Mouse (Mus musculus) stomach, postnatal 0 days (tissue): ENCODE measurements around the gene 4930455H04Rik. TPM values are rescaled to one million over a fixed set of nuclear protein-coding genes. Genes with fewer than 3 reads are reported as not detected.

Experiments
- ATAC-seq: fragments of 200-750 bp; cut with Nextera tagmentation; 2 replicates; pipeline ENCODE4 v1.8.0; 2017; ENCODE audit not compliant: low FRiP score, low TSS enrichment
- DNase-seq: peaks from one replicate; pipeline ENCODE4 v3.0.0-alpha.2; 2016; ENCODE audit warnings: low spot score
- H3K27ac ChIP-seq: fragments of 300-500 bp; sonication (generic); replicated peaks from 2 replicates; pipeline ENCODE4 v1.5.1; 2014; ENCODE audit warnings: mild to moderate bottlenecking, control low read depth
- H3K27me3 ChIP-seq: fragments of 300-500 bp; sonication (generic); 2 replicates; pipeline ENCODE4 v1.6.1; 2014; ENCODE audit warnings: low read length; ENCODE audit not compliant: control insufficient read depth, insufficient read depth
- H3K36me3 ChIP-seq: fragments of 300-500 bp; sonication (generic); 2 replicates; pipeline ENCODE4 v1.6.1; 2014; ENCODE audit warnings: low read length, mixed read lengths; ENCODE audit not compliant: control insufficient read depth, insufficient read depth
- H3K4me1 ChIP-seq: fragments of 300-500 bp; sonication (generic); replicated peaks from 2 replicates; pipeline ENCODE4 v1.6.1; 2014; ENCODE audit warnings: antibody characterized with exemption; ENCODE audit not compliant: control insufficient read depth, insufficient read depth
- H3K4me2 ChIP-seq: fragments of 300-500 bp; sonication (generic); replicated peaks from 2 replicates; pipeline ENCODE4 v1.6.1; 2014; ENCODE audit warnings: low read depth, mild to moderate bottlenecking, control low read depth, moderate library complexity
- H3K4me3 ChIP-seq: fragments of 300-500 bp; sonication (generic); 2 replicates; pipeline ENCODE4 v1.5.1; 2014; ENCODE audit warnings: low read depth, low read length, control low read depth
- H3K9ac ChIP-seq: fragments of 300-500 bp; sonication (generic); 2 replicates; pipeline ENCODE4 v1.6.1; 2014; ENCODE audit warnings: mild to moderate bottlenecking, low read length, control low read depth, mixed read lengths
- H3K9me3 ChIP-seq: fragments of 300-500 bp; sonication (generic); 2 replicates; pipeline ENCODE4 v1.6.1; 2016; ENCODE audit warnings: low read length; ENCODE audit not compliant: control insufficient read depth
- CTCF ChIP-seq: IDR thresholded peaks from 2 replicates; pipeline ENCODE4 v1.5.1; 2016; ENCODE audit warnings: antibody characterized with exemption, low read depth, mild to moderate bottlenecking, moderate library complexity
- EP300 ChIP-seq: optimal IDR thresholded peaks from 2 replicates; pipeline ENCODE3; 2016; ENCODE audit warnings: antibody characterized with exemption
- WGBS: fragments of 180-500 bp; shearing (Covaris S2); extraction: QIAGEN DNeasy Blood & Tissue Kit; methylation state at CpG from one replicate; pipeline ENCODE4 v1.1.7; 2014; 5-methylcytosine and 5-hydroxymethylcytosine counted together
- polyA plus RNA-seq: library from polyadenylated mRNA; unstranded; fragments of >200 nt; fragmentation: Nextera tagmentation; extraction: Ambion mirVana; gene quantifications from 2 replicates; pipeline ENCODE4 v1.2.1, GENCODE M21; 2015

4930455H04Rik gene
- polyA plus RNA-seq, 1 experiment from 2014 or later: 0.07 TPM

DNA sequence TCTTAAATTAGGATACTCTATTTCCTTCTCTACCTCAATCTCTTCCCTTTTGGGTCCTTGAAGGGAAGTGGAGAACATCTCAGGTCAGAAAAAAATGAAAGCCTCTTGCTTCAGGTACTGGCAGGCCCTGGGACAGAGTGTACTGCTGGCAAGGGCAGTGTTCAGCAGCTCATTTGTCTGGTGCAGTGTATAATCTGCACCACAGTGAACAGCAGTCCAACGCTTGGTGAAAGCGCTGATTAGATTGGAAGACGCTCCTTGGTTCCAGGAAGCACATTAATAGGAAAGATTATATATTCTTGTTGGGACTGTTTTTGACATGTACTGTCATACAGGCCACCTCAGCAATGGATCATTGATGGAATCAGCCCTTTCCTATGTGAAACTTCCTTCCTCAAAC lies 16.6 kb upstream of the 4930455H04Rik start:
- no peaks in the 10 kb centered on the region for H3K27me3 ChIP-seq
- no peaks in the 10 kb centered on the region for H3K36me3 ChIP-seq
- H3K4me2 ChIP-seq: no peak overlapping the region
- no peak overlapping the region for H3K9ac ChIP-seq
- H3K27ac ChIP-seq: 0 out of 2 replicates have a peak overlapping the region, but pooled peaks have one; percentile 8
- H3K4me1 ChIP-seq: no peaks in the 10 kb centered on the region
- TF ChIP-seq EP300: no peak
- no peak for TF ChIP-seq CTCF
- H3K9me3 ChIP-seq: no peaks in the 10 kb centered on the region
- 73% methylated on average over 3 of the region's 3 CpGs for WGBS
- ATAC-seq: no peak
- no peak for DNase-seq
- H3K4me3 ChIP-seq: no peak overlapping the region

DNA sequence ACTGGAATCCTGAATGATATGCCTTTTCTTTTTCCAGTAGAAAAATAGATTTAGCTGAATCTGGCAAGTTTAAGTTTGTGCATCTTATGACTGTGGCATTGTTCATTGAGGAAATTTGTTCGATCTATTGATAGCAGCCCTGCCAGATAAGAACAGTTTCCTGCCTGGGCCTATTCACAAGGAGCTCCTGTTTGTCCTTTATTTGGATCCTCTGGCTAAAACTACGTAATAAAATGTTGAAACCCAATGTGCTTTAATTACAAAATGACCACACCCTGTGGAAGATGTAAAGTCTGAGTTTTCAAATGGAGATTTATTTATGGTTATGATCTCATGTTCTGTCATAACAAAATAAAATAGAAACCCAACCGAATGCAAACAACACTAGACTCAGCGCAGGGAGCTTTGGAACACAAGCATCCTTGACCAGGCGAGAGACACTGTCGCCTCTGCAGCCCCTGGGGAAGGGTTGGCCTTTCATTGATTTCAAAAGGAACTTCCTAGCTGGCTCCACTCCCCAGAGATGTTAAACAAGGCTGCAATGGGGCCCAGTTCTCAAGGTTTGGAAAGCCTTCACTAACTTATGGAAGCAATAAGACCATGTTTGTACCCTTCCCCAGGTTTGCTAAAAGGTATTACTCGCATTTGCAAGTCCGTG lies 15.7 kb upstream of the 4930455H04Rik start:
- Histone ChIP-seq H3K27ac (no peak overlapping the region), H3K27me3 (no peaks in the 10 kb centered on the region), H3K4me2 (no peak overlapping the region), H3K9ac (no peak overlapping the region), H3K4me1 (no peaks in the 10 kb centered on the region), H3K4me3 (no peak overlapping the region), H3K36me3 (no peaks in the 10 kb centered on the region), H3K9me3 (no peaks in the 10 kb centered on the region)
- ATAC-seq (no peak; the same call in 1 of the 2 replicates), DNase-seq (no peak)
- WGBS: 58% methylated on average over 8 of the region's 8 CpGs
- TF ChIP-seq CTCF (no peak), EP300 (no peak)

DNA sequence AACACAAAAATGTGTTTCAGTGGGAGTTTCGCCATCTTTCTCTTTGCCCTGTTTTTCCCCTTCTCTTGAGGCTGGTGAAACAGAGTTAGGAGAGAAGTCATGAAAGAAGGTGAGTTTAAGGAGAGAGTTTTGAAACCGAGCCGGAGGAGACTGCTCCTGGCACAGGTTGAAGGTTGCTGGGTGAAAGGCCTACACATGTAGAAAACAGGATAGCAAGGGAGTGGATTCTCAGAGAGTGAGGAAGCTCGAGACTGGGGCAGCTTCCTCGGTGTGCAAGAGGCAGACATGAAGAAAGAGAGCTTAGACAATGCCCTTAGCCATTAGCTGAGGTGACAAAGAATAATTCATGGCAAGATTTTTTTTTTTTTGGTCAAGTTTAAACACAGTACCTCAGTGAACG lies 14.7 kb upstream of the 4930455H04Rik start:
- no peaks in the 10 kb centered on the region for H3K4me1 ChIP-seq

DNA sequence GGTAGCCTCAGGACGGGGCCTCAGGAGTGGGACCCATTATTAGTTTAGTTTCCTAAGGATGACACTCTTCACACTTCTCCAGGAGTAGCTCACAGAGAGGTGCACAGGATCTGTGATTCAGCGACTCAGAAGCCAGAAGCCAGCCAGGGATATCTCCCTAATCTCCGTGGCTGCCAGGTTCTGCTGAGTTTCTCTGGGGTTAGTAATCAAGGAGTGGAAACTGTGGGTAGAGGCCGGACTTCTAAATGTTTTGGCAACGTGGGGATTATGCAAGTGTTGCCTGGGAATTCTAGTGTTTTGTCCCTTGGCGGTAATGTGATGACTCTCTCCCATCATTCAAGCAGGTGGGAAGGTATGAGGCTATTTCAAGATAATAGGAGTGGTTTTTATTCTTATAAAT lies 13.0 kb upstream of the 4930455H04Rik start:
- no peaks in the 10 kb centered on the region for H3K9me3 ChIP-seq
- H3K27ac ChIP-seq: no peak overlapping the region
- TF ChIP-seq CTCF (no peak), EP300 (no peak)
- H3K9ac ChIP-seq: no peak overlapping the region
- no peak overlapping the region for H3K4me2 ChIP-seq
- H3K27me3 ChIP-seq: no peaks in the 10 kb centered on the region
- H3K36me3 ChIP-seq: no peaks in the 10 kb centered on the region
- H3K4me3 ChIP-seq: no peak overlapping the region
- 62% methylated on average over 6 of the region's 6 CpGs for WGBS
- no peaks in the 10 kb centered on the region for H3K4me1 ChIP-seq
- DNase-seq (no peak), ATAC-seq (no peak)

More for the DNA sequence above, 14.7 kb upstream of the 4930455H04Rik start:
- Histone ChIP-seq H3K27ac (no peak overlapping the region), H3K4me3 (no peak overlapping the region), H3K27me3 (no peaks in the 10 kb centered on the region), H3K9me3 (no peaks in the 10 kb centered on the region), H3K36me3 (no peaks in the 10 kb centered on the region), H3K9ac (no peak overlapping the region), H3K4me2 (no peak overlapping the region)
- DNase-seq (no peak), ATAC-seq (no peak)
- TF ChIP-seq EP300: no peak
- no peak for TF ChIP-seq CTCF
- 82% methylated on average over 6 of the region's 6 CpGs for WGBS

DNA sequence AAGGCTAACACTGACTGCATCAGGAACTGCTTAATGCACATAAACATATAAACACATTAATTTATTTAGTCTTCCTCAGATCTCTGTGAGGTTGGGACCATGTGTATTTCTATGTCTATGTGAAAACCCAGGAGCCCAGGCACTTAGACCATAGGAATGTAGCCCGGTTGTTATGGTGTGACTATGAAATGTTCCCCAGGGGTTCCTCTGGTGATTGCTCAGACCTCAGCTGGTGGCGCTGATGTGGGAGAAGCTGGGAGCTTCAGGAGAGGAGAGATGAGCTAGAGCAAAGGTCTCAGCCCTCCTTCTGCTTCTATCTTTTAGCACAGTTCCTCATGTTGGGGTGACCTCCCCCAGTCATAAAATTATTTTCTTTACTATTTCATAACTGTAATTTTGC lies 7.7 kb upstream of the 4930455H04Rik start:
- Histone ChIP-seq H3K36me3 (no peaks in the 10 kb centered on the region), H3K4me2 (no peak overlapping the region), H3K27ac (no peak overlapping the region), H3K9ac (no peak overlapping the region), H3K4me3 (no peak overlapping the region), H3K27me3 (no peaks in the 10 kb centered on the region), H3K4me1 (no peaks in the 10 kb centered on the region), H3K9me3 (no peaks in the 10 kb centered on the region)
- DNase-seq: no peak
- TF ChIP-seq CTCF (no peak), EP300 (no peak)
- 86% methylated on average over 2 of the region's 2 CpGs for WGBS
- ATAC-seq: no peak

DNA sequence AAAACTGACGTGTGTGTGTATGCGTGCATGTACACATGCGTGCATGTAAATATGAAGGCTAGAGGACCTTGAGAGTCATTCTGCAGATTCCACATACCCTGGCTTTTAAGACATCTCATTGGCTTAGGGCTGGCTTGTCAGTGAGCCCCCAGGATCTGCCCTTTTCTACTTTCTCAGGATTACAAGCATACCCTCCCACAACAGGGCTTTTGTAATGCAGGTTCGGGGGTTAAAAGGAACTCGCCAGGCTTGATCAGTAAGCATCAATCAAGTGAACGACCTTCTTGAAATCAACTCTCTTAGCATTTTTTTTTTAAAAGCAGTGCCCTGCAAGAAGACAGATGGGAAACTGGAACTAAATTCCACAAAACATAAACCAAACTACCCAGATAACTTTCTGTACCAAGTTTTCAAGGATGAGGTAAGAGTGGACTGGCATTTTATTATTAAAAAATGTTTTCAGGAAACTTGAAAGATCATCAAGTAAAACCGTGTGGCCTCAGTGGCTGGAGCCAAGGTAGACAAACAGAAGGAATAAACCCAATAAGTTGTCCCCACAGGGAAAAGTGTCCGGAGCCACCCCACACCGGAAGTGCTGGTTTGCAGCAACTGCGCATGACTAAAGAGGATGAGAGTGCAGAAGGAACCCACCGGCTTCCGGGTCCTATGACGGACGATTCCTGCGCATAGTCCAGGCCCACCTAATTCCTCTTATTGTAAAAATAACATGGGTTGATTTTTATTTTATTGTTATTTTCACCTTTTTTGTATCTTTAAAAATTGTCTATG lies 6.5 kb upstream of the 4930455H04Rik start:
- H3K9ac ChIP-seq: no peak overlapping the region
- DNase-seq (no peak), ATAC-seq (no peak)
- H3K9me3 ChIP-seq: no peaks in the 10 kb centered on the region
- no peaks in the 10 kb centered on the region for H3K27me3 ChIP-seq
- 79% methylated on average over 15 of the region's 15 CpGs for WGBS
- TF ChIP-seq EP300 (no peak), CTCF (no peak)
- no peaks in the 10 kb centered on the region for H3K4me1 ChIP-seq
- no peaks in the 10 kb centered on the region for H3K36me3 ChIP-seq
- no peak overlapping the region for H3K27ac ChIP-seq
- H3K4me3 ChIP-seq: no peak overlapping the region
- H3K4me2 ChIP-seq: no peak overlapping the region
